Mouse (Mus musculus): ENCODE measurements around the gene Arap1.

Arap1 gene

GRCm38 (mm10) chr7:101449855-101450254, 102.0 kb downstream of the Arap1 start:
- DNase-seq (ENCODE audit: low spot score): no peak

GRCm38 (mm10) chr7:101450422-101451401, 102.8 kb downstream of the Arap1 start:
- DNase-seq (ENCODE audit: low spot score): peak; percentile 89

- no peak for DNase-seq (ENCODE audit: low spot score)
Observed at GRCm38 (mm10) chr7:101452669-101453068, 104.8 kb downstream of the Arap1 start.

GRCm38 (mm10) chr7:101453296-101453695, 105.4 kb downstream of the Arap1 start:
- no peak for DNase-seq (ENCODE audit: low spot score)

GRCm38 (mm10) chr7:101453725-101454124, 105.9 kb downstream of the Arap1 start:
- DNase-seq (ENCODE audit: low spot score): no peak

- DNase-seq (ENCODE audit: low spot score): no peak
Observed at GRCm38 (mm10) chr7:101454479-101454878, 106.6 kb downstream of the Arap1 start.

- DNase-seq (ENCODE audit: low spot score): no peak
Observed at GRCm38 (mm10) chr7:101455141-101455540, 107.3 kb downstream of the Arap1 start.

- no peak for DNase-seq (ENCODE audit: low spot score)
Observed at GRCm38 (mm10) chr7:101456318-101456717, 108.5 kb downstream of the Arap1 start.

GRCm38 (mm10) chr7:101456789-101457188, 108.9 kb downstream of the Arap1 start:
- no peak for DNase-seq (ENCODE audit: low spot score)

- DNase-seq (ENCODE audit: low spot score): no peak
Observed at GRCm38 (mm10) chr7:101457283-101457682, 109.4 kb downstream of the Arap1 start.

- no peak for DNase-seq (ENCODE audit: low spot score)
Observed at GRCm38 (mm10) chr7:101457801-101458200, 109.9 kb downstream of the Arap1 start.

GRCm38 (mm10) chr7:101458278-101458781, 110.5 kb downstream of the Arap1 start:
- DNase-seq (ENCODE audit: low spot score): no peak

GRCm38 (mm10) chr7:101459305-101459813, 111.5 kb downstream of the Arap1 start:
- DNase-seq (ENCODE audit: low spot score): no peak

GRCm38 (mm10) chr7:101459923-101460607, 112.2 kb downstream of the Arap1 start:
- no peak for DNase-seq (ENCODE audit: low spot score)

- no peak for DNase-seq (ENCODE audit: low spot score)
Observed at GRCm38 (mm10) chr7:101460608-101460957, 112.7 kb downstream of the Arap1 start.

GRCm38 (mm10) chr7:101461571-101461970, 113.7 kb downstream of the Arap1 start:
- DNase-seq (ENCODE audit: low spot score): no peak
